Mouse (Mus musculus): ENCODE measurements around the gene Gm49388. TPM values are rescaled to one million over a fixed set of nuclear protein-coding genes. Genes with fewer than 3 reads are reported as not detected.
"Not testable (repeated sequence)": the region's sequence is repeated elsewhere in the genome, so short reads cannot be mapped to it uniquely, and the experiment has no call there.

The Gm49388 gene
- polyA plus RNA-seq, 1 experiment from 2014 or later, result not detected

DNA sequence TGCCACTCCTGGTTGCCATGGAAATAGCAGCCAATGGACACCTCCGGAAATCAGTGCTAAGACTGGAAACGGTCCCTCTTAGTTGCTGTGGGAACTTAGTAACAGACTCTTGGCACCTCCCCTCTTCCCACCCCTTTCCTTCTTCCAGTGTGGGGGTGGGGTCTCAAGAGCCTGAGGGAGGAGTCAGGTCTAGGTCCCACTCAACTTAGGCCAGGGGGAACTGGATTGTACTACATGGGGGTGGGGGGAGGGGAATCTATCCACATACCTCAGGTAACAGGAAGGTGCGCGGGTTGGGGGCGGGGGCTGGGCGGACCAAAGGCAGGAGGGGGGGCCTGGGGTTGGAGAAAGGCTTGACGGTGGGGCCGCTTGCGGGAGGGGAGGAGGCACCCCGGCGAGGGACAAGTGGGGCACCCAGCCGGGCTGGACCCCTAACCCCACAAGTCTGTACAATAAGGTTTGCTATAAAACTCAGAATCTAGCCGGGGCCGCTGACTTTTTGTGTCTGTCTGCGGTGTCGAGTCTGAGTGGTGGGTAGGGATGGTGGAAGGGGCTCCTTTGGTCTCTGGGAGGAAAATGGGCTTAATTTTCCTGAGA, 16.3 kb upstream of the Gm49388 start:
- ATAC-seq (ENCODE audit: low read depth), result 0 out of 2 replicates have a peak, but pooled peaks have one; percentile 1
- H3K4me2 ChIP-seq, result peak overlapping the region; percentile 96
- peak overlapping the region; percentile 92 for H3K9ac ChIP-seq
- peak overlapping the region; percentile 98 for H3K27ac ChIP-seq
- H3K4me3 ChIP-seq (replicated peaks), result peak overlapping the region; percentile 73
- H3K4me1 ChIP-seq (replicated peaks), result peaks cover 88% of the 10 kb centered on the region
- WGBS (ENCODE audit: insufficient replicate concordance), result under 1% methylated on average over 16 of the region's 16 CpGs
- peaks cover 7% of the 10 kb centered on the region for H3K36me3 ChIP-seq
- no peaks in the 10 kb centered on the region for H3K27me3 ChIP-seq
- H3K9me3 ChIP-seq (replicated peaks), result no peaks in the 10 kb centered on the region
- DNase-seq, result peak; percentile 70

DNA sequence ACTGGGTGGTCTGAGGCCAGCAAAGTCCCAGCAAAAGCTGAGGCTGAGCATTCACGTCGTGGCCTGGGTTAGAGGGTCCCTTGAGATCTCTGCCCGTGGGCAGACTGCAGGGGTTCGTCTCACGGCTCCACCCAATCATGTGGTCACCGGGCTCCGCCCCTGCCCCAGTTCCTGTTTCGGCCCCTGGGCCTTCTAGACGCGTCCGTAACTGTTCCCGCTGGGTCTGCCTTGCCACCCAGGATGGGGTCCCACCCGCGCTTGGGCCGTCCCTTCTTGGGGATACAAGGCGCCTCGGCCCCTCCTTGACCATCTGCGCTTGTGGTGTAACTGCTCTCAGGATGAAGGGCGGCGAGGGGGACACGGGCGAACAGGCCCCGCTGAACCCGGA, 15.8 kb upstream of the Gm49388 start, which contains the start of gene Orai3:
Orai3 (plus strand) TSS at position 165 of the 388 bp plus-strand sequence.
- peak within 1 kb of the TSS; percentile 96 for H3K4me2 ChIP-seq
- peak within 1 kb of the TSS; percentile 98 for H3K27ac ChIP-seq
- no peaks in the 10 kb centered on the region for H3K27me3 ChIP-seq
- peaks cover 93% of the 10 kb centered on the region for H3K4me1 ChIP-seq (replicated peaks)
- peak; percentile 33 for ATAC-seq (ENCODE audit: low read depth)
- H3K4me3 ChIP-seq (replicated peaks), result peak within 1 kb of the TSS; percentile 73
- peak; percentile 74 for DNase-seq
- H3K36me3 ChIP-seq, result peaks cover 10% of the 10 kb centered on the region
- 0% methylated on average over 24 of the region's 24 CpGs for WGBS (ENCODE audit: insufficient replicate concordance)
- H3K9me3 ChIP-seq (replicated peaks), result no peaks in the 10 kb centered on the region
- H3K9ac ChIP-seq, result peak within 1 kb of the TSS; percentile 92

DNA sequence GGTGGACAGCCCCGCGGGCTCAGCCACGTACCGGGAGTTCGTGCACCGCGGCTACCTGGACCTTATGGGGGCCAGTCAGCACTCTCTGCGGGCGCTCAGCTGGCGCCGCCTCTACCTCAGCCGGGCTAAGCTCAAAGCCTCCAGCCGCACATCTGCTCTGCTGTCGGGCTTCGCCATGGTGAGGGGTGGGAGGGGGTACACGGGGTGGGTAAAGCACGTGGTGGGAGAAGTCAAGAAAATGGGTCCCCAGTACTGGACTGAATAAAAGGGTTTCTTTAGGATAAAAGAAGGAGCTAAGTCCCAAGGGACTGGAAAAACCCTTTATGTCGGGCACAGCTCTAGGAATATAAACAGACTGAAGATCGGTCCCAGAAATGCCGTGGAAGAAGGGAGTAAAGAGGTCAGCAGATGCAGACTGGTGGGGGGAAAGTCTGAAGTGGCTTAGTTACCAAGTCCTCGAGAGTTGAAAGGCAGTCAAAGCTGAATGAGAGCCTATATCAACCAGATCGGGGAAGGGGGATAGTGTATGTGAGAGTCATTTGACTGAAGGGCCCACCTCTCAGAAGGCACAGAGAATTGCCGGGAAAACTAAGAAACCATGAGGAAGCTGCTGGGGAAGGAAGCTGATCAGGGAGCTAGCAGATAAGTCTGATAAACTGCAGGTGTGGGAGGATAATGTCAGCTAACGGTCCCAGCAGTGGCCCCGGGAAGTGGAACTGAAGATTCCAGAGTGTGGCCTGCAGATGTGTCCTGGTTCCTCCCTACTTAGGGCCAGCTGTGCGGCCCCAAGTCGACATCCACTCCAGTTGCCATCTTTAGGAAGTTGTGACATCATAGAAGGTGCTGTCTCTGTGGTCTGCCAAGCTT, 15.1 kb upstream of the Gm49388 start:
- DNase-seq, result peak; percentile 24
- ATAC-seq (ENCODE audit: low read depth), result no peak
- H3K4me1 ChIP-seq (replicated peaks), result peaks cover 92% of the 10 kb centered on the region

DNA sequence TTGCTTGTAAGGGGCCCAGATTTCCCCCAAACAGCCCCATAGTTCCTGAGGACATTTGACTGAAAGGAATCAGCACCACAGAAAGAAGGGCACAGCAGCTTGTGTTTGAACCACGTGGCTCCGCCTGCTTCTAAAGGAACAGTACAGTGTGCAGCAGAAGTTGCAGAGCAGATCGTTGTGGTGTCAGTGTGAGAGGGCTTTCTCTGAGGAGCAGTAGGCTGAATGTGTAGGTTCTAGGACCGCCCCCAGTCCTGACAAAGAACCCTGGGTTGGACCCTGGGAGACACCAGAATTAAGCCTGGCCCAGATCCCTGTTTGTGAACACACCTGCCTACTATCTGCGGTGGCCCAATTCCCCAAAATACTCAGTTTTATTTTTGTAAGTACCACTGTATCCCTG, 14.1 kb upstream of the Gm49388 start:
- H3K9me3 ChIP-seq (replicated peaks), result no peaks in the 10 kb centered on the region
- peak overlapping the region; percentile 73; the same call in 1 of the 2 replicates for H3K4me3 ChIP-seq (replicated peaks)
- H3K4me2 ChIP-seq, result peak overlapping the region; percentile 96
- H3K9ac ChIP-seq, result peak overlapping the region; percentile 92; the same call in 1 of the 2 replicates
- peaks cover 10% of the 10 kb centered on the region for H3K36me3 ChIP-seq
- no peak for ATAC-seq (ENCODE audit: low read depth)
- WGBS (ENCODE audit: insufficient replicate concordance), result 49% methylated on average over 5 of the region's 5 CpGs
- DNase-seq, result no peak
- peaks cover 90% of the 10 kb centered on the region for H3K4me1 ChIP-seq (replicated peaks)
- H3K27ac ChIP-seq, result peak overlapping the region; percentile 98
- H3K27me3 ChIP-seq, result no peaks in the 10 kb centered on the region

More for the DNA sequence above, 15.1 kb upstream of the Gm49388 start:
- peaks cover 10% of the 10 kb centered on the region for H3K36me3 ChIP-seq
- H3K4me2 ChIP-seq, result peak overlapping the region; percentile 96
- H3K27ac ChIP-seq, result peak overlapping the region; percentile 98
- H3K27me3 ChIP-seq, result no peaks in the 10 kb centered on the region
- under 1% methylated on average over 27 of the region's 27 CpGs for WGBS (ENCODE audit: insufficient replicate concordance)
- peak overlapping the region; percentile 73 for H3K4me3 ChIP-seq (replicated peaks)
- no peaks in the 10 kb centered on the region for H3K9me3 ChIP-seq (replicated peaks)
- peak overlapping the region; percentile 92 for H3K9ac ChIP-seq

DNA sequence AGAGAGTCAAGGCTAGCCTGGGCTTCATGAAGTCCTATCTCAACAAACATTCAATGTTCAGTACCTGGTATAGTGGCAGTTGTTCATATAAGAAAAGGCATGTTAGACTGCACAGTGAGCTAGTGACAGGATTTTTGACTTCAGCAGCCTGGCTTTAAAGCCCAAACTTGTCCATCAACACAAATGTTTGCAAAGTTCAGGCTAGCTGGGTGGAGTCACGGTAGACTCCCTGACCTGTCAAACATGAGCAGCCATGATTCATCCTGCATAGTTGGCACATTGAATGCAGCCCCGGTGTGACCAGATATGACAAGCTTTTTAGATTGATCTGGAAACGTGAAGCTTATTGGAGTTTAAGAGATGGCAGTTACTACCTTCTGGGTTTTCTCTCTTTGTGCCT, 13.3 kb upstream of the Gm49388 start:
- ATAC-seq (ENCODE audit: low read depth) (no peak), DNase-seq (no peak)
- Histone ChIP-seq H3K9ac (no peak overlapping the region), H3K4me1 (replicated peaks) (peaks cover 82% of the 10 kb centered on the region), H3K36me3 (peaks cover 10% of the 10 kb centered on the region), H3K27me3 (no peaks in the 10 kb centered on the region), H3K4me2 (no peak overlapping the region), H3K27ac (no peak overlapping the region), H3K9me3 (replicated peaks) (no peaks in the 10 kb centered on the region), H3K4me3 (replicated peaks) (no peak overlapping the region)
- 41% methylated on average over 3 of the region's 3 CpGs for WGBS (ENCODE audit: insufficient replicate concordance)

DNA sequence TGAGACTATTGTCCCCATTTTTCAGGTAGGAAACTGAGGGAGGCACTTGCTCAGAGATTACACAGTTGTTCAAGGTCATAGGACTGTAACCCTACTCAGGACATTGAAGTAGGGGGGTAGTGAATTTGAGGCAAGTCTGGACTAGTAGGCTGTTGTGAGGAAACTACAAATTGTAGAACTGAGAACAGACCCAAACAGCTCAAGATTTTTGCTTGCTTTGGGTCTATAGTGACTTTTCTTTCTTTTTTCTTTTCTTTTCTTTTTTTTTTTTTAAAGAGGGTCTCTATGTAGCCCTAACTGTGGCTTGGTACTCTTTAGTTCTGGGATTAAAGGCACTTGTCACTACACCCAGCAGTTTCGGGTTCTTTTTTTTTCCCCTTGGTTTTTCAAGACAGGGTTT, 12.9 kb upstream of the Gm49388 start:
- WGBS (ENCODE audit: insufficient replicate concordance), result 64% methylated on average over 1 of the region's 1 CpGs
- Histone ChIP-seq H3K4me3 (replicated peaks) (no peak overlapping the region), H3K9ac (no peak overlapping the region), H3K27ac (no peak overlapping the region), H3K4me1 (replicated peaks) (peaks cover 77% of the 10 kb centered on the region), H3K4me2 (no peak overlapping the region), H3K9me3 (replicated peaks) (no peaks in the 10 kb centered on the region), H3K27me3 (no peaks in the 10 kb centered on the region), H3K36me3 (peaks cover 9% of the 10 kb centered on the region)
- no peak for ATAC-seq (ENCODE audit: low read depth)
- no peak for DNase-seq

DNA sequence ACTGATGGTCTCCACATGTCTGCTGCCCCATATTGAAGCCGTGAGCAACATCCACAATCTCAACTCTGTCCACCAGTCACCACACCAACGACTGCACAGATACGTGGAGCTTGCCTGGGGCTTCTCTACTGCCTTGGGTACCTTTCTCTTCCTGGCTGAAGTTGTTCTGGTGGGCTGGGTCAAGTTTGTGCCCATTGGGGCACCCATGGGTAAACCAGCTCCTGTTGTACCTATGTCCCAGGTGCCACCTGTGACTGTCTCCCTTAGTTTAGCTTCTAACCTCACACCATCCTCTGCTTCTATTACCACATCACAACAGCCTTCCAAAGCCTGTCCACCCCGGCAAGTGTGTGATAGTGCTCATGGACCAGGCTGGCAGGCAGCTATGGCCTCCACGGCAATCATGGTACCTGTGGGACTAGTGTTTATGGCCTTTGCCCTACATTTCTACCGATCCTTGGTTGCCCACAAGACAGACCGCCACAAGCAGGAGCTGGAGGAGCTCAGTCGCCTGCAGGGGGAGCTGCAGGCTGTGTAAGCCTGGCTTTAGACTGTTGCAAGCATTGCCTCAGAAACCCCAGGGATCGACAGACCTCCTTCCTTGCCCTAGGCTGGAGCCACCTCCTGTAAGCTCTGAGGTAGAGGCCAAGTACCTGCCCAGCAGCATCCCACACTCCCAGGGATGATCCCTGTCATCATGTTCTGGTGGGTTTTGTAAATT, 11.6 kb upstream of the Gm49388 start:
- Histone ChIP-seq H3K27ac (no peak overlapping the region), H3K4me1 (replicated peaks) (peaks cover 75% of the 10 kb centered on the region), H3K9ac (no peak overlapping the region), H3K36me3 (peaks cover 7% of the 10 kb centered on the region; the same call in 1 of the 2 replicates), H3K9me3 (replicated peaks) (no peaks in the 10 kb centered on the region), H3K27me3 (no peaks in the 10 kb centered on the region), H3K4me3 (replicated peaks) (no peak overlapping the region), H3K4me2 (no peak overlapping the region)
- ATAC-seq (ENCODE audit: low read depth) (no peak), DNase-seq (peak; percentile 69)
- 36% methylated on average over 9 of the region's 9 CpGs for WGBS (ENCODE audit: insufficient replicate concordance)

DNA sequence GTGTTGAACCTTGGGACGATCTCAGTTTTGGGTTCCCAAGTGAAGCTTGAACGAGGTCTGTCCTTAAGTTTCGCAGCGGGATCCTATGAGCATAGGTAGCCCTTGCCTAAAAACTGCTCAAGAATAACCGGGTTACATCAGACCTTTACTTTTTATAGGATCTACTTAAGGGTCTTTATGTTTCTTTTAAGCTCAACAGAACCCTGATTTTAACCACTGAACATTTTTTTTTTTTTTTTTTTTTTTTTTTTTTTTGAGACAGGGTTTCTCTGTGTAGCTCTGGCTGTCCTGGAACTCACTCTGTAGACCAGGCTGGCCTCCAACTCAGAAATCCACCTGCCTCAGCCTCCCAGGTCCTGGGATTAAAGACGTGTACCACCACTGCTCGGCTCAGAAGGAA, 9.6 kb upstream of the Gm49388 start:
- H3K4me2 ChIP-seq, result peak overlapping the region; percentile 91
- not testable (repeated sequence) for H3K27me3 ChIP-seq; ATAC-seq (ENCODE audit: low read depth); H3K9me3 ChIP-seq (replicated peaks); DNase-seq
- H3K36me3 ChIP-seq, result peaks cover 26% of the 10 kb centered on the region
- H3K4me1 ChIP-seq (replicated peaks), result peaks cover 63% of the 10 kb centered on the region
- H3K4me3 ChIP-seq (replicated peaks), result peak overlapping the region; percentile 93
- WGBS (ENCODE audit: insufficient replicate concordance), result 69% methylated on average over 7 of the region's 7 CpGs
- peak overlapping the region; percentile 93 for H3K9ac ChIP-seq
- peak overlapping the region; percentile 96 for H3K27ac ChIP-seq

DNA sequence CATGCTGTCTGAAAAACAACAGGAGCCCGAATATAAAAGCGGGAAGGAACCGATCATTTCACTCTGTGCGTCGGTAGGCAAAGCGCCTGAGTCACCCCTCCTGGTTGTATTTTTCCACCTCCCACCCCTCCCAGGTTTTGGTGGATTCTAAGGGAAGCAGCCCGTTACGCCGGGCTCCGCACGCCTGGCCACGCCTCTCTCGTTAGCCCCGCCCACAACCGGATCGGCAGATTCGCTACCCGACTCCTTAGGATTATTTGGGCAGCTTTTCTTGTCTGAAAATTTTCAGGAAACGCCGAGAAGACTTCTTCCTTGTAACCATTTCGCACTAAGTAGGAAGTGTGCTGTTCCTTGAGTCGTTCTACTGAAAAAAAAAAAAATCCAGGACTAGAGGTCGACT, 9.0 kb upstream of the Gm49388 start, which contains the start of gene Setd1a:
Setd1a (plus strand) TSS at position 245 of the 400 bp plus-strand sequence.
- WGBS (ENCODE audit: insufficient replicate concordance), result 0% methylated on average over 23 of the region's 23 CpGs
- Histone ChIP-seq H3K36me3 (peaks cover 32% of the 10 kb centered on the region), H3K4me2 (peak within 1 kb of the TSS; percentile 91), H3K9me3 (replicated peaks) (no peaks in the 10 kb centered on the region), H3K27me3 (no peaks in the 10 kb centered on the region), H3K4me3 (replicated peaks) (peak within 1 kb of the TSS; percentile 93), H3K9ac (peak within 1 kb of the TSS; percentile 93), H3K27ac (peak within 1 kb of the TSS; percentile 96), H3K4me1 (replicated peaks) (peaks cover 58% of the 10 kb centered on the region)
- ATAC-seq (ENCODE audit: low read depth) (peak; percentile 56), DNase-seq (peak; percentile 76)

DNA sequence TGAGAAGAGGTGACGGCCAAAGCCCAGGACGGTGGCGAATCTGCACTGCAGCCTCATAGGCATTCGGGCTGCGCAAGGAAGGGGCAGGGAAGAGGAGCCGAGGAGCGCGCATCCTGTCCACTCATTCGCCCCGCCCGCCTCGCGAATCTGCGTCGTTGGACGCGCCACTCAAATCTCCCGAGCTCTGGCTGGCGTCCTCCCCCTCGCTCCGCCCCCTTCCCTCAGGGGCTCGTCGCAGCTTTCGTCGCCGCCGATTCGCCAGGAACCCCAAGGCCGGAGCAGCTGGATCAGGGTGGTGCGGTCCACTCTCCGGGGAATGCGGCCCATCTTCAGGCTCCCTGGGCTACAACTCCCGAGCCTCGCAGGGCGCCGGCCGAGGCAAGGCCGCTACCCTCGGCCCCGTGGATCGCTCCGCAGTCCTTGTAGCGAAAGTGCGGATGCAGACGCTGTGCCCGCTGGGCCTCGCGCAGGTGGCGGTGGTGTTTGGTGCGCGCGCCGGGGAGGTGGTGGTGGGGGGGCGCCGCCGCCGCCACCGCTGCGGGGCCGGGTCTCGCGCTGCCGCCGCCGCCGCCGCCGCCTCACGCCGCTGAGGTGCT, 8.4 kb upstream of the Gm49388 start:
- WGBS (ENCODE audit: insufficient replicate concordance), result under 1% methylated on average over 66 of the region's 70 CpGs

More for the DNA sequence above, 8.4 kb upstream of the Gm49388 start:
- H3K27me3 ChIP-seq, result no peaks in the 10 kb centered on the region
- peak overlapping the region; percentile 93 for H3K9ac ChIP-seq
- H3K4me3 ChIP-seq (replicated peaks), result peak overlapping the region; percentile 93
- H3K36me3 ChIP-seq, result peaks cover 37% of the 10 kb centered on the region
- ATAC-seq (ENCODE audit: low read depth), result peak; percentile 89
- no peaks in the 10 kb centered on the region for H3K9me3 ChIP-seq (replicated peaks)
- DNase-seq, result peak; percentile 93
- peak overlapping the region; percentile 96 for H3K27ac ChIP-seq
- peaks cover 52% of the 10 kb centered on the region for H3K4me1 ChIP-seq (replicated peaks)
- peak overlapping the region; percentile 91 for H3K4me2 ChIP-seq
